Mouse (Mus musculus) frontal cortex, adult (tissue): ENCODE measurements around the gene Higd2a.
A peak's percentile ranks its signal among the peaks of the same experiment; 100 is the strongest.

Experiments
- ATAC-seq: cut with Nextera tagmentation; 2 replicates; pipeline ENCODE4 v1.9.2; 2017; ENCODE audit warnings: mild to moderate bottlenecking, moderate library complexity, mixed read lengths; ENCODE audit not compliant: low TSS enrichment

The Higd2a gene

DNA sequence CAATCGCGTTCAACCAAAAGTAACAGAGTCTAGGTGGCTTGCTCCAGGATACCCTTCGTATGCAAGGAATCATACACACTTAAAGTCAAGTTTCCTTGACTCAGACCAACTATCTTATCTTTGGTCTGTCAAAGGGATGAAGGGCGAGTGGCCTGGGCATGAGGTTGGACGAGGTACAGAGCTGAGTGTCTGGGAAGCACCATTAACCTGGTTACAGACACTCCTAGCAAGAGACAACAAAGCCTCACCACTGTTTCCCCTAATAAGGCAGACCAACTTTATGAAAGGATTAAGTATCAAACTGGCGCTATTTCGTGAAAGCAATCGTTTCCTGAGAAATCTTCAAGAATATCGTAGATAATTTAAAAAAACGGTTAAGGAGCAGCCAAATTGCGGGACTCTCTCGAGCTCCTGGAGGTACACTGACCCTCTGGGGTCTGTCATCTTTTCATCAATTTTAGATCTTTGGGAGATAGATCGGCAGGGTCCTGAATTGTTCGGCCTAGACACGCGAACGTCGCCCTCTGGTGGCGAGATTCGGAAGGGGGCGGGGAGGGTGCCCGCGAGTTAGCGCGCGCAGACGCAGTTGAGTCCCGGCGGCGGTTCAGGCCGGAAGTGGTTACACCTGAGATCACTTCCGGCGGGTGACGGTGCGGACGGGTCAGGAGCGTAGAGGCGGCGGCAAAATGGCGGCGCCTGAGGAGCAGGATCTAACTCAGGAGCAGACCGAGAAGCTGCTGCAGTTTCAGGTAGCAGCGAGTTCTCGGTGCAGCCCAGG lies 31.3 kb downstream of the Higd2a start, which contains the start of gene Faf2:
Gene Faf2, plus strand, starts transcription at position 630 of the 778 bp plus-strand sequence.
- ATAC-seq, result peak; percentile 99

DNA sequence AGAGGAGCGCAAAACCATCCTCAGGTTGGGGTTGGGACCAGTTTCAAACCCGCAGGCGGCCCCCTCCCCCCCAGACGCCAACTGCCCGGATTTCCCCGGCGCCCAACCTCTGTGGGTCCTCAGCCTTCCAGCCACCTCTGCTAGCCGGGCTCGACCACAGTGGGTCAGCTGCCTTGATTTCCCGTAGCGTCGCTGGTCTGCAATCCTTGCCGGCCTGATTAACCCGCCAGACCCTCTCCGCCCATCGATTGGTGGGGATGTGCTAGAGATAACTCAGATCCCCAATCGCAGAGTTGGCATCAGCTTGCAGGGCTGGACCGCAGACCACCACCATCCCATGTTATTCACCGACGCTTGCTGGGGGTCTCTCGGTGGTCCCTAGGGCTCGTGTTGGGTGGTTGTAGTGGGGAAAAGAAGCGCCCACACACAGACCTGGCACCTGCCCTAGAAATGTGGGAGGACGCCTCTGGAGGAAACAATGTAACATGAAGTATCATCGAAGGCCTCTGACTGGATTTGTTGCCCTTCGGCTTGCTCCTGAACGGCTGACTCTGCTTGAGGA lies 32.0 kb downstream of the Higd2a start:
- ATAC-seq, result no peak; the same call in none of the 2 replicates

DNA sequence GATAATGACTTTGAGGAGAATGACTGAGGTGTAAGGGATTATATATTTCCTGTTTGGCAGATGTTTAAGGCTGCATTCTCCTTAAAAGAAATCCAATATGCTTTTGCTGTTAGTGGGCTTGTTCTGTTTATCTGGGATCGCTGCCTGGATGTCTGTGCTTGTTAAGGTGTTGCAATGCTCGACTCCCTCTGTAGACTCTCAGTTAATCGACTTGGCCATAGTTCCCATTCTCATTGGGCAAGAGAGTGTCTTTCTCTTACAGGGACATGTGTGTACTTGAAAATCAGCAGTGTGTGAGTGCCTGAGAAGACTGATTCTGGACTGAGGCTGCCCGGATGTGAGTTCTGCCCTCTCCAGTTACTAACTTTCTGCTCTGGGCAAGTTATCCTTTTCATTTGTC lies 39.1 kb downstream of the Higd2a start:
- ATAC-seq, result no peak

DNA sequence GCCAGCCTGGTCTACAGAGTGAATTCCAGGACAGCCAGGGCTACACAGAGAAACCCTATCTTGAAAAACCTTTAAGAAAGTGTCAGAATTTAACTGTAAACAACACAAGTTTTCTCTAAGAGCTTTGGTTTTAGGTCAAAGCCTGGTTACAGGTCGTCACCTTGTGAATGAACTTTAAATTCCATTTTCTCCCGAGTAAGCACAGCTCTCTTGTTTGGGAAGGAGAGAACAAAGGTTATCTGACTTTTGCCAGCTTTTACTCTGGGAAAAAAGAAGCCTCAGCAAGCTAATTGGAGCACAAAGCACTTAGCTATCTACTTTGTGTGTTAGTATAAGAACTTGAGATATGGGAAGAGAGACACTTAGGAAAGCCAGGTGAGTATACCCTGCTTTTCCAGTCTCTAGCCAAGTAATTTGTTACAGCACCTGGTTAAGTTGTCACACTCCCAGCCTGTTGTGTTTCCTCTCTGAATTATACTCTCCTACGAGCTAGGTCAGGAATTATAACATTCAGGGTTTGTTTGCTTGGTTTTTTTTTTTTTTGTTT lies 42.8 kb downstream of the Higd2a start:
- no peak for ATAC-seq

DNA sequence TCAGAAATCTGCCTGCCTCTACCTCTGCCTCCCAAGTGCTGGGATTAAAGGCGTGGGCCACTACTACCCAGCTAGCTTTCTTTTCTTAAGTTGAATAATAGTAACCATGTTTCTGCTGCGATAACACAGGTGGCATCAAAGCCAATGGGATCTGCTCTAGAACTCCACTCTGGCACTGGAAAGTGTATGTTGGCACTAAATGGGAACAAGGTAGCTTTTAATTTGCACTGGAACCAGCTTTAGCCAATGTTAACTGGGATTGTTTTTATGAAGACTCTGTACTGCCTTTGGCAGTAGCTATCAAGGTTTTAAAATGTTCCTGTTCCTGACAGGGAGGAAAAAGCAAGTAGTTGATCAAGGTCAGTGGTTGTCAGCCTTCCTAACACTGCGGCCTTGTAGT lies 45.0 kb downstream of the Higd2a start:
- no peak for ATAC-seq
